Mouse (Mus musculus): ENCODE data around the gene Nbr1.
A peak's percentile ranks its signal among the peaks of the same experiment; 100 is the strongest.

The Nbr1 gene

GRCm38 (mm10) chr11:101551751-101552475 is at the start of gene Nbr1, which contains the start of gene Brca1:
Gene Nbr1, plus strand, starts transcription at chr11:101552149.
Gene Brca1, minus strand, starts transcription at chr11:101551955.
- DNase-seq, result peak; percentile 90 to 91

- no peak for DNase-seq
Measured at GRCm38 (mm10) chr11:101506269-101506780, 45.6 kb upstream of the Nbr1 start.

- DNase-seq, result no peak
Measured at GRCm38 (mm10) chr11:101507090-101507489, 44.9 kb upstream of the Nbr1 start.

GRCm38 (mm10) chr11:101518937-101519336 is 33.0 kb upstream of the Nbr1 start:
- DNase-seq, result no peak

GRCm38 (mm10) chr11:101519364-101519763 is 32.6 kb upstream of the Nbr1 start:
- DNase-seq, result no peak

GRCm38 (mm10) chr11:101524446-101524845 is 27.5 kb upstream of the Nbr1 start:
- DNase-seq, result no peak

GRCm38 (mm10) chr11:101525056-101525455 is 26.9 kb upstream of the Nbr1 start:
- no peak for DNase-seq

- no peak for DNase-seq
Measured at GRCm38 (mm10) chr11:101525936-101526595, 25.9 kb upstream of the Nbr1 start.

- no peak for DNase-seq
Measured at GRCm38 (mm10) chr11:101526686-101527085, 25.3 kb upstream of the Nbr1 start.

- DNase-seq, result no peak
Measured at GRCm38 (mm10) chr11:101543533-101543932, 8.4 kb upstream of the Nbr1 start.

GRCm38 (mm10) chr11:101544132-101544531 is 7.8 kb upstream of the Nbr1 start:
- DNase-seq, result no peak

- no peak for DNase-seq
Measured at GRCm38 (mm10) chr11:101548526-101548925, 3.4 kb upstream of the Nbr1 start.

GRCm38 (mm10) chr11:101552476-101553300 is 739 bp downstream of the Nbr1 start:
- peak; percentile 91 to 95 for DNase-seq

GRCm38 (mm10) chr11:101553354-101553930 is 1.5 kb downstream of the Nbr1 start:
- peak; percentile 15 to 21 for DNase-seq

GRCm38 (mm10) chr11:101556541-101556940 is 4.6 kb downstream of the Nbr1 start:
- DNase-seq, result no peak

- no peak for DNase-seq
Measured at GRCm38 (mm10) chr11:101556954-101557353, 5.0 kb downstream of the Nbr1 start.

- DNase-seq, result peak; percentile 75 to 80
Measured at GRCm38 (mm10) chr11:101562391-101562790, 10.4 kb downstream of the Nbr1 start.

- DNase-seq, result no peak
Measured at GRCm38 (mm10) chr11:101568421-101568820, 16.5 kb downstream of the Nbr1 start.

- no peak for DNase-seq
Measured at GRCm38 (mm10) chr11:101576116-101576515, 24.2 kb downstream of the Nbr1 start.

GRCm38 (mm10) chr11:101581081-101581764 is 29.3 kb downstream of the Nbr1 start:
- no peak for DNase-seq

GRCm38 (mm10) chr11:101582054-101583035 is 30.4 kb downstream of the Nbr1 start, which contains the start of gene Tmem106a:
Gene Tmem106a, plus strand, starts transcription at chr11:101582242.
- DNase-seq, result peak; percentile 42

Data from B cell, adult 2 months (primary cell).